Mouse (Mus musculus) intestine, postnatal 0 days (tissue): ENCODE results near the gene Phf12. TPM values are rescaled to one million over a fixed set of nuclear protein-coding genes. Genes with fewer than 3 reads are reported as not detected.

ENCODE experiments used
- ATAC-seq: fragments of 200-750 bp; cut with Nextera tagmentation; 2 replicates; pipeline ENCODE4 v1.8.0; 2017; ENCODE audit warnings: mild to moderate bottlenecking, moderate TSS enrichment, moderate library complexity
- H3K27ac ChIP-seq: fragments of 300-500 bp; sonication (generic); 2 replicates; pipeline ENCODE4 v1.5.1; 2014; ENCODE audit warnings: mild to moderate bottlenecking, low read depth, low read length, moderate library complexity
- H3K27me3 ChIP-seq: fragments of 300-500 bp; sonication (generic); replicated peaks from 2 replicates; pipeline ENCODE4 v1.6.1; 2014; ENCODE audit warnings: low read length, mixed read lengths; ENCODE audit not compliant: control insufficient read depth, insufficient read depth
- H3K36me3 ChIP-seq: fragments of 300-500 bp; sonication (generic); 2 replicates; pipeline ENCODE4 v1.6.1; 2014; ENCODE audit warnings: mild to moderate bottlenecking, moderate library complexity; ENCODE audit not compliant: control insufficient read depth, insufficient read depth
- H3K4me1 ChIP-seq: fragments of 300-500 bp; sonication (generic); replicated peaks from 2 replicates; pipeline ENCODE4 v1.6.1; 2014; ENCODE audit warnings: antibody characterized with exemption, low read length, mixed read lengths; ENCODE audit not compliant: control insufficient read depth, insufficient read depth
- H3K4me2 ChIP-seq: fragments of 300-500 bp; sonication (generic); replicated peaks from 2 replicates; pipeline ENCODE4 v1.6.1; 2014; ENCODE audit warnings: low read depth, mild to moderate bottlenecking, moderate library complexity
- H3K4me3 ChIP-seq: fragments of 300-500 bp; sonication (generic); 2 replicates; pipeline ENCODE4 v1.5.1; 2014; ENCODE audit warnings: low read depth, low read length
- H3K9ac ChIP-seq: fragments of 300-500 bp; sonication (generic); 2 replicates; pipeline ENCODE4 v1.6.1; 2014; ENCODE audit warnings: mild to moderate bottlenecking, low read depth, low read length
- H3K9me3 ChIP-seq: fragments of 300-500 bp; sonication (generic); 2 replicates; pipeline ENCODE4 v1.6.1; 2016; ENCODE audit warnings: mixed run types; ENCODE audit not compliant: control insufficient read depth
- CTCF ChIP-seq: sonication (generic); IDR thresholded peaks from 2 replicates; pipeline ENCODE4 v1.5.1; 2016; ENCODE audit warnings: low read depth, mild to moderate bottlenecking, control low read depth, antibody characterized with exemption, moderate library complexity
- WGBS: fragments of 180-500 bp; shearing (Covaris S2); extraction: QIAGEN DNeasy Blood & Tissue Kit; methylation state at CpG from one replicate; pipeline ENCODE4 v1.1.7; 2014; 5-methylcytosine and 5-hydroxymethylcytosine counted together
- polyA plus RNA-seq: library from polyadenylated mRNA; unstranded; fragments of >200 nt; fragmentation: Nextera tagmentation; extraction: Ambion mirVana; gene quantifications from 2 replicates; pipeline ENCODE4 v1.2.1, GENCODE M21; 2015

The Phf12 gene
- polyA plus RNA-seq, 1 experiment from 2014 or later, result 7.2 TPM

DNA sequence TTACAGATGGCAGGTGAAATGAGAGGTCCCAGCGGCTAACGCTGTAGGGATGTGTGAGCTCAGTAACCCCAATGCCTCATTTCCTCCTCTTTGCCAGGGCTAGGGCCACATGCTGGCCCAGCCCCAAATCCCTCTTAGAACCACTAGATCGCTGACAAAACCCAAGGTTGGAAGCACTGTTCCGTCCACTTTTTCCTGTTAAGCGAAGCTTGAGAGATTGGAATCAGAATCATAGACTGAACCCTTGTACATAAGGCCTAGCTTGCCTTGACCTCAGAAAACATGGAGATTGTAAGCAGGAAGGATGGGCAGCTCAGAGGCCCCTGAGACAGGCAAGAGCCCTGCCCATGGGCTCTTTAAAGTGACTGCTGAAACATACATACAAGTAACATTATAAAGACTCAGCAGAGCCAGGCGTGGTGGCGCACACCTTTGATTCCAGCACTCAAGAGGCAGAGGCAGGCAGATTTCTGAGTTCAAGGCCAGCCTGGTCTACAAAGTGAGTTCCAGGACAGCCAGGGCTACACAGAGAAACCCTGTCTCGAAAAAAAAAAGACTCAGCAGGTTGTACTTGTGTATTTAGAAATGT is 3.2 kb upstream of the Phf12 start:
- Histone ChIP-seq H3K36me3 (no peaks in the 10 kb centered on the region), H3K4me2 (no peak overlapping the region), H3K27ac (no peak overlapping the region), H3K9me3 (no peaks in the 10 kb centered on the region), H3K27me3 (peaks cover 4% of the 10 kb centered on the region; the same call in 1 of the 2 replicates), H3K4me1 (peaks cover 5% of the 10 kb centered on the region), H3K9ac (no peak overlapping the region), H3K4me3 (no peak overlapping the region)
- 75% methylated on average over 8 of the region's 8 CpGs for WGBS
- no peak for ATAC-seq
- TF ChIP-seq CTCF, result no peak

DNA sequence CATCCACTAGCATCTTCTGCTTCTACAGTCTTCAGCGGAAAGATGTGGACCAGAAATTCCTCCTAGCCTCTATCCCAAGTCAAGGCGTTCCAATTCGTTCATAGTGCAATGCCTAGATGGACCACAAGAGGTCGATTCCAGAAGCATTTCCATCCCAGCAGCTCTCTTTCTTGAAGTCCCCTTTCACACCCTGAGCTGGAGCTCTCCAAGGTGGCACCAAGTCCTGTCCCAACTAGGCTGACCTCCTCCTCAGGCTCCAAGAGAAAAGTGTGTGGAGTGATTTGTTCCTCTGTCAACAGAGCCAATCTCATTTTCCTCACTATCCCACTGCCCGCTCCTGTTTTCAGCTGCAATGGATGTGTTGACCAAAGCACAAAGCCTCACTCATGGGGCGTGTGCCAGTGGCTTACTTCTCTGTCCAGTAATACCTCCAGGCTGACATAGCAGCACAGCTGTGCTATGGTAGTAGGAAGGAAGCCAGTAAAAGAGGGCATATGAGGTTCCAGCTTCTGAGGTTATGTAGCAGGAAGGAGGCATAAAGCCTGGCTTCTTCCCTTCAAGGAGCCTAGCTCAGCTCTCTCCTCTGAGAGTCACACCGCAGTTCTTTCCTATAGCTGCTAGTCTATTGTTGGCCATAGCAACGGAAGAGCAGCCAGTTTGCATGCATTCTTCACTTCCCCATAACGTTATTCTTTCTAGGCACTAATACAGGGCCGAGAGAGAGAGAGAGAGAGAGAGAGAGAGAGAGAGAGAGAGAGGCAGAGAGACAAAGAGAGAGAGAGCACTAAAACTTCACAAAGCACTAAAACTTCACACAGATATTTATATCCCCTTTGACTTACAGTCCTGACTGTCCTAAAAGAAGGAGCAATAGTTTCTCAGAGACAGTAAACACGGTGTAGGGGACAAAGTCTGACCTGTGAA is 2.0 kb upstream of the Phf12 start:
- 29% methylated on average over 11 of the region's 11 CpGs for WGBS
- peak; percentile 80 for TF ChIP-seq CTCF
- no peak overlapping the region for H3K27ac ChIP-seq
- H3K27me3 ChIP-seq, result peaks cover 4% of the 10 kb centered on the region; the same call in 1 of the 2 replicates
- H3K4me1 ChIP-seq, result peaks cover 5% of the 10 kb centered on the region
- H3K4me2 ChIP-seq, result peak overlapping the region; percentile 92; the same call in 1 of the 2 replicates
- ATAC-seq, result no peak
- no peak overlapping the region for H3K4me3 ChIP-seq
- H3K36me3 ChIP-seq, result no peaks in the 10 kb centered on the region
- no peaks in the 10 kb centered on the region for H3K9me3 ChIP-seq
- H3K9ac ChIP-seq, result no peak overlapping the region

DNA sequence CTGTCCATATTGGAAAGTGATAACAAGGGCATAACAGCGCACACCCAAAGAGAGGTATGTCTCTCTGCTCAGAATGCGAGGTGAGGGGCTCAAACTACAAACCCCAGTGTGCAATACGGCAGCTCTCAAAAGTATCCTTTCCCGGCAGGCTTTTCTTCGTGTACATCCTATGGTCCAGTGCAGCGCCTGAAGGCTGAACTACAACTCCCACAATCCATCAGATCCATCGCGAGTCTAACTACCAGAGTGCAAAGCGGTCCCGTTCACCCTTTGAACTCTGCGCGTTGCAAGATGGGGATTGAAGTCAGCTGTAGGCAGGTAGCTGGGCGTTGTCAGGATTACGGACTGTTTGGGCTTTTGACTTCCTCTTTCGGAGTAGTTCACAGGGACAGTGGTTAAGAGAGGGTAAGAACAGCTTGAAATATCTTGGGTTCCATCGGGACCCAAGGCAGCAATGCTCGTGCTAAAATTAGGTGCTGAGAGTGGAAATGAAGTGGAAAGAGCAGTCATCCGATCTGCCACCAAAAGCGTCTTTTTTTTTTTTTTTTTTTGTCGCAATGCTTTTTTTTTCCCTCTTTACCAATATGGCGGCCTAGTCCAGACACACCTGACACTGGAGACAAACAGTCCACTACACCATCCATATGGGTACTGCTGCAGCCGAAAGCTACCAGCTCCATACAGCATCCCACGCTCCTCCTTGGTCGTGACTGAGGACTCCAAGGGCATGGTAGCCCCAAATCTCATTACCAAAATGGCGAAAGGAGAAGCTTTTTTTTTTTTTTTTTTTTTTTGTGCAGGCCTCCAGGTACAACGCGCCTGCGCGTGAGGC is 729 bp upstream of the Phf12 start:
- Histone ChIP-seq H3K4me3 (peak overlapping the region; percentile 97), H3K9ac (peak overlapping the region; percentile 32; the same call in 1 of the 2 replicates), H3K27ac (peak overlapping the region; percentile 93), H3K4me1 (peaks cover 5% of the 10 kb centered on the region), H3K9me3 (no peaks in the 10 kb centered on the region), H3K27me3 (no peaks in the 10 kb centered on the region; the same call in 1 of the 2 replicates), H3K36me3 (no peaks in the 10 kb centered on the region), H3K4me2 (peak overlapping the region; percentile 92)
- ATAC-seq, result peak; percentile 75
- WGBS, result under 1% methylated on average over 29 of the region's 29 CpGs
- TF ChIP-seq CTCF, result no peak

GRCm38 (mm10) chr11:77983191-77983936 is 810 bp downstream of the Phf12 start:
- Histone ChIP-seq H3K27me3 (no peaks in the 10 kb centered on the region; the same call in 1 of the 2 replicates), H3K4me3 (peak overlapping the region; percentile 97), H3K27ac (peak overlapping the region; percentile 93), H3K4me2 (peak overlapping the region; percentile 92), H3K4me1 (peaks cover 5% of the 10 kb centered on the region), H3K9ac (peak overlapping the region; percentile 92), H3K9me3 (no peaks in the 10 kb centered on the region), H3K36me3 (no peaks in the 10 kb centered on the region)
- TF ChIP-seq CTCF, result no peak
- ATAC-seq, result no peak
- under 1% methylated on average over 27 of the region's 32 CpGs for WGBS

DNA sequence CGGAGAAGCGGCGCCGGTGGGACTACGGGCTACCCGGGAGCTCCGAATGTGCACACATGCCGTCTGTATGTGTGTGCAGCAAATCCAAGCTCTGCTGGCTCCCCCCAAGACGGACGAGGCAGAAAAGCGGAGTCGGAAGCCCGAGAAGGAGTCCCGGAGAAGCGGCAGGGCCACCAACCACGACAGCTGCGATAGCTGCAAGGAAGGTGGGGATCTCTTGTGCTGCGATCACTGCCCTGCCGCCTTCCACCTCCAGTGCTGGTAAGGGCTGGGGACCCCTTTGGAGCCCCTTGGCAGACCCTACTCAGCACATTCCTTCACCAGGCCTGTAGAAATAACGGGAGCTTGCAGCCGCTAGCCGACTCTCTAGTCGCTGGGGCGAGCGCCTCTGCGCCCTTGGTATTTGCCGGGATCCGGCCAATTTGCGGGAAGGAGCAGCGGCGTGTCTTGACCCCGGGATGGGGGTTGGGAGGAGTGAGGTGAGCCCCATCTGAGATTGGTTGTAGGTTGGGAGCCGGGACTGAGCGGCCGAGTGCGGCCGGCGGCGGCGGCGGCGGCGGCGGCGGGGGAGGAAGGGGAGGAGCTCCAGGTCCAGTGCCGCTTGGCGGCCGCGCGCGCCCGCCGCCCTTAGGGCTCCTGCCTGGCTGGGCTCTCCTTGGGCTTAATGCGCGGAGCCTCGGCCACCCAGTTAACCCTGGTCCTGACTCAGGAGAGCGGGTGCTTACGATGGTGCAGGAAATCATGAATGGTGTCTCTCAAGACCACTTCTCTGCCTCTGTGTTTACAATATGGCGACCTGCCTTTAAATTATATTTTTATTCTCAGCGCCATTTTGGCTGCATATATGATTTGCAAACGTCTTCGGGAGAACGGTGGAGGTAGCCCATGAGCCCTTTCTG is 1.6 kb downstream of the Phf12 start:
- Histone ChIP-seq H3K27me3 (no peaks in the 10 kb centered on the region; the same call in 1 of the 2 replicates), H3K4me3 (peak overlapping the region; percentile 97), H3K9ac (peak overlapping the region; percentile 92), H3K4me1 (peaks cover 5% of the 10 kb centered on the region), H3K9me3 (no peaks in the 10 kb centered on the region), H3K27ac (peak overlapping the region; percentile 93), H3K4me2 (peak overlapping the region; percentile 92), H3K36me3 (peaks cover 4% of the 10 kb centered on the region; the same call in 1 of the 2 replicates)
- WGBS, result under 1% methylated on average over 59 of the region's 63 CpGs
- ATAC-seq, result peak; percentile 7
- TF ChIP-seq CTCF, result no peak
